Mouse (Mus musculus): Measurements from ENCODE around the gene Fam217a.
"Not testable (repeated sequence)": the region's sequence is repeated elsewhere in the genome, so short reads cannot be mapped to it uniquely, and the experiment has no call there.

DNA sequence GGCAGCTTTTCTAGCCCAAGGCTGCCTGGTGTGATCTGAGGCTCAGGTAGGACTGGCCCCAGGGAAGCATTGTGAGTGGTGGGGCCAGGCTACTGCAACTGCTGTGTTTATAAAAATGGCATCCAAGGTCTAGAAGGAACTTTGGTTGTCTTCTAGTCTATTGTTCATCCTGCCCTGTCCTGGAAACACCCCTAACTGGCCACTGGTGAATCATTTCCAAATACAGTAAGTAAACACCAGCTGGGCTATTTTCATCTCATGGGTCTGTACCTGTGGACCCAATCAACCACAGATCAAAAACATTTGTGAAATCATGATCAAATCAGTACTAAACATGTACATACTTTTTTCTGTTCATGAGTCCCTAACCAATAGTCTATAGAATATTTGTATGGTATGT lies 48.3 kb upstream of the Fam217a start:
- not testable (repeated sequence) for TF ChIP-seq POLR2A (IDR thresholded peaks at IDR 0.05; ENCODE audit: borderline replicate concordance, insufficient read depth, low read length); CTCF (IDR thresholded peaks at IDR 0.05; ENCODE audit: borderline replicate concordance, insufficient read depth, low read depth, low read length)

Measured in cerebellum, adult 2 months (tissue).